Mouse (Mus musculus) small intestine, adult 2 months (tissue): ENCODE results near the gene Svop.

ENCODE experiments used
- CTCF ChIP-seq: fragments of 200-500 bp; IDR thresholded peaks from 2 replicates; pipeline ENCODE4 v1.5.1; 2012; ENCODE audit warnings: low read depth, mild to moderate bottlenecking, control low read depth, inconsistent platforms, low read length, moderate library complexity, mixed read lengths; ENCODE audit not compliant: insufficient replicate concordance, insufficient read length; ENCODE audit errors: extremely low read depth
- POLR2A ChIP-seq: fragments of 200-500 bp; IDR thresholded peaks from 2 replicates; pipeline ENCODE4 v1.6.1; 2012; ENCODE audit warnings: low read depth, mild to moderate bottlenecking, control low read depth, inconsistent platforms, low read length, moderate library complexity

DNA sequence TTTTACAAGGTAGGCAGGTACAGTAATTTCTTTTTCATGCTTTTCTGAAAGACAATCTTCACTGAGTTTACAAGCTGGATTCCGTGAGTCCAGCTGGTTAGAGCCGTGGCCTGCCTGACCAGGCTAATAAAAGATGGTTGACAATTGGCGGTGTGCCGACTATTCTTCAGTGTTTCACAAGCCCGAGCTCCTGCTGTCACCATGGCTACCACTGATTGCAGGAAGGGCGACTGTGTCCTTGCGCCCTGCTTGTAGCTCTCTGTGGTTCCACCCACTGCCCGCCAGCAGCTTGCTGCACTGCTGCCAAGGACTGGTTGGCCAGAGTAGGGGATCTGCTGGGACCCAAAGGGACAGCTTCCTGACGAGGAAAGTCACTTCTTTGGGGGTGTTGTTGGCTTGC lies 47.8 kb upstream of the Svop start:
- TF ChIP-seq POLR2A (no peak), CTCF (no peak)
